Mouse (Mus musculus): ENCODE results near the gene Mdc1. TPM values are rescaled to one million over a fixed set of nuclear protein-coding genes. Genes with fewer than 3 reads are reported as not detected.
A peak's percentile ranks its signal among the peaks of the same experiment; 100 is the strongest.

Gene Mdc1
- polyA plus RNA-seq, 1 experiment from 2014 or later: 18.7 TPM

- Histone ChIP-seq H3K27ac (ENCODE audit: low read length) (no peak overlapping the region), H3K27me3 (ENCODE audit: control insufficient read depth, insufficient read depth, low read length) (no peaks in the 10 kb centered on the region), H3K9me3 (ENCODE audit: control insufficient read depth, low read depth, low read length) (no peaks in the 10 kb centered on the region), H3K4me2 (replicated peaks; ENCODE audit: low read depth, low read length) (no peak overlapping the region), H3K4me3 (ENCODE audit: low read depth, low read length) (no peak overlapping the region), H3K9ac (replicated peaks; ENCODE audit: low read depth, low read length) (no peak overlapping the region), H3K4me1 (ENCODE audit: control insufficient read depth, insufficient read depth, low read length) (peaks cover under 1% of the 10 kb centered on the region; the same call in 1 of the 2 replicates), H3K36me3 (ENCODE audit: control insufficient read depth, insufficient read depth, low read length) (no peaks in the 10 kb centered on the region)
- ATAC-seq (ENCODE audit: insufficient number of reproducible peaks, insufficient read depth, low FRiP score, low read depth): no peak
- 67% methylated on average over 9 of the region's 9 CpGs for WGBS
These were observed 33.2 kb upstream of the Mdc1 start for GRCm38 (mm10) chr17:35808073-35808472.

GRCm38 (mm10) chr17:35809395-35809794 lies 31.9 kb upstream of the Mdc1 start:
- no peaks in the 10 kb centered on the region for H3K27me3 ChIP-seq (ENCODE audit: control insufficient read depth, insufficient read depth, low read length)
- no peaks in the 10 kb centered on the region for H3K9me3 ChIP-seq (ENCODE audit: control insufficient read depth, low read depth, low read length)
- H3K27ac ChIP-seq (ENCODE audit: low read length): no peak overlapping the region
- peaks cover 10% of the 10 kb centered on the region; the same call in 1 of the 2 replicates for H3K4me1 ChIP-seq (ENCODE audit: control insufficient read depth, insufficient read depth, low read length)
- no peak for ATAC-seq (ENCODE audit: insufficient number of reproducible peaks, insufficient read depth, low FRiP score, low read depth)
- no peak overlapping the region for H3K4me3 ChIP-seq (ENCODE audit: low read depth, low read length)
- 91% methylated on average over 11 of the region's 11 CpGs for WGBS
- no peak overlapping the region for H3K4me2 ChIP-seq (replicated peaks; ENCODE audit: low read depth, low read length)
- no peaks in the 10 kb centered on the region for H3K36me3 ChIP-seq (ENCODE audit: control insufficient read depth, insufficient read depth, low read length)
- H3K9ac ChIP-seq (replicated peaks; ENCODE audit: low read depth, low read length): no peak overlapping the region

- Histone ChIP-seq H3K9ac (replicated peaks; ENCODE audit: low read depth, low read length) (no peak overlapping the region), H3K36me3 (ENCODE audit: control insufficient read depth, insufficient read depth, low read length) (no peaks in the 10 kb centered on the region), H3K4me3 (ENCODE audit: low read depth, low read length) (no peak overlapping the region), H3K4me2 (replicated peaks; ENCODE audit: low read depth, low read length) (no peak overlapping the region), H3K27ac (ENCODE audit: low read length) (no peak overlapping the region), H3K4me1 (ENCODE audit: control insufficient read depth, insufficient read depth, low read length) (peaks cover 20% of the 10 kb centered on the region; the same call in 1 of the 2 replicates), H3K27me3 (ENCODE audit: control insufficient read depth, insufficient read depth, low read length) (no peaks in the 10 kb centered on the region), H3K9me3 (ENCODE audit: control insufficient read depth, low read depth, low read length) (no peaks in the 10 kb centered on the region)
- no peak for ATAC-seq (ENCODE audit: insufficient number of reproducible peaks, insufficient read depth, low FRiP score, low read depth)
- WGBS: 79% methylated on average over 5 of the region's 5 CpGs
These were observed 30.2 kb upstream of the Mdc1 start for GRCm38 (mm10) chr17:35810900-35811648.

GRCm38 (mm10) chr17:35812307-35812706 lies 29.0 kb upstream of the Mdc1 start:
- Histone ChIP-seq H3K4me1 (ENCODE audit: control insufficient read depth, insufficient read depth, low read length) (peaks cover 25% of the 10 kb centered on the region; the same call in 1 of the 2 replicates), H3K9ac (replicated peaks; ENCODE audit: low read depth, low read length) (no peak overlapping the region), H3K27ac (ENCODE audit: low read length) (peak overlapping the region; percentile 46; the same call in 1 of the 2 replicates), H3K36me3 (ENCODE audit: control insufficient read depth, insufficient read depth, low read length) (no peaks in the 10 kb centered on the region), H3K9me3 (ENCODE audit: control insufficient read depth, low read depth, low read length) (no peaks in the 10 kb centered on the region), H3K4me2 (replicated peaks; ENCODE audit: low read depth, low read length) (no peak overlapping the region), H3K4me3 (ENCODE audit: low read depth, low read length) (no peak overlapping the region), H3K27me3 (ENCODE audit: control insufficient read depth, insufficient read depth, low read length) (no peaks in the 10 kb centered on the region)
- WGBS: 74% methylated on average over 5 of the region's 5 CpGs
- ATAC-seq (ENCODE audit: insufficient number of reproducible peaks, insufficient read depth, low FRiP score, low read depth): no peak

- H3K4me1 ChIP-seq (ENCODE audit: control insufficient read depth, insufficient read depth, low read length): peaks cover 25% of the 10 kb centered on the region; the same call in 1 of the 2 replicates
- 50% methylated on average over 6 of the region's 6 CpGs for WGBS
- H3K36me3 ChIP-seq (ENCODE audit: control insufficient read depth, insufficient read depth, low read length): no peaks in the 10 kb centered on the region
- no peak overlapping the region for H3K4me2 ChIP-seq (replicated peaks; ENCODE audit: low read depth, low read length)
- no peak overlapping the region for H3K9ac ChIP-seq (replicated peaks; ENCODE audit: low read depth, low read length)
- H3K9me3 ChIP-seq (ENCODE audit: control insufficient read depth, low read depth, low read length): no peaks in the 10 kb centered on the region
- no peak overlapping the region for H3K4me3 ChIP-seq (ENCODE audit: low read depth, low read length)
- ATAC-seq (ENCODE audit: insufficient number of reproducible peaks, insufficient read depth, low FRiP score, low read depth): 0 out of 2 replicates have a peak, but pooled peaks have one; percentile 5
- H3K27ac ChIP-seq (ENCODE audit: low read length): peak overlapping the region; percentile 46; the same call in 1 of the 2 replicates
- no peaks in the 10 kb centered on the region for H3K27me3 ChIP-seq (ENCODE audit: control insufficient read depth, insufficient read depth, low read length)
These were observed 28.6 kb upstream of the Mdc1 start for GRCm38 (mm10) chr17:35812736-35813135.

- Histone ChIP-seq H3K9me3 (ENCODE audit: control insufficient read depth, low read depth, low read length) (no peaks in the 10 kb centered on the region), H3K4me3 (ENCODE audit: low read depth, low read length) (no peak overlapping the region), H3K4me2 (replicated peaks; ENCODE audit: low read depth, low read length) (no peak overlapping the region), H3K36me3 (ENCODE audit: control insufficient read depth, insufficient read depth, low read length) (no peaks in the 10 kb centered on the region), H3K4me1 (ENCODE audit: control insufficient read depth, insufficient read depth, low read length) (peaks cover 25% of the 10 kb centered on the region; the same call in 1 of the 2 replicates), H3K27ac (ENCODE audit: low read length) (peak overlapping the region; percentile 46; the same call in 1 of the 2 replicates), H3K9ac (replicated peaks; ENCODE audit: low read depth, low read length) (no peak overlapping the region), H3K27me3 (ENCODE audit: control insufficient read depth, insufficient read depth, low read length) (no peaks in the 10 kb centered on the region)
- peak; percentile 72; the same call in 1 of the 2 replicates for ATAC-seq (ENCODE audit: insufficient number of reproducible peaks, insufficient read depth, low FRiP score, low read depth)
- 40% methylated on average over 7 of the region's 7 CpGs for WGBS
These were observed 28.1 kb upstream of the Mdc1 start for GRCm38 (mm10) chr17:35813245-35813647.

- H3K4me3 ChIP-seq (ENCODE audit: low read depth, low read length): no peak overlapping the region
- no peak overlapping the region for H3K9ac ChIP-seq (replicated peaks; ENCODE audit: low read depth, low read length)
- 66% methylated on average over 7 of the region's 7 CpGs for WGBS
- ATAC-seq (ENCODE audit: insufficient number of reproducible peaks, insufficient read depth, low FRiP score, low read depth): peak; percentile 33; the same call in 1 of the 2 replicates
- no peaks in the 10 kb centered on the region for H3K36me3 ChIP-seq (ENCODE audit: control insufficient read depth, insufficient read depth, low read length)
- no peaks in the 10 kb centered on the region for H3K9me3 ChIP-seq (ENCODE audit: control insufficient read depth, low read depth, low read length)
- H3K27me3 ChIP-seq (ENCODE audit: control insufficient read depth, insufficient read depth, low read length): no peaks in the 10 kb centered on the region
- H3K27ac ChIP-seq (ENCODE audit: low read length): peak overlapping the region; percentile 46; the same call in 1 of the 2 replicates
- H3K4me2 ChIP-seq (replicated peaks; ENCODE audit: low read depth, low read length): no peak overlapping the region
- H3K4me1 ChIP-seq (ENCODE audit: control insufficient read depth, insufficient read depth, low read length): peaks cover 25% of the 10 kb centered on the region; the same call in 1 of the 2 replicates
These were observed 27.7 kb upstream of the Mdc1 start for GRCm38 (mm10) chr17:35813653-35814052.

GRCm38 (mm10) chr17:35814678-35815077 lies 26.6 kb upstream of the Mdc1 start:
- Histone ChIP-seq H3K27ac (ENCODE audit: low read length) (peak overlapping the region; percentile 63; the same call in 1 of the 2 replicates), H3K4me3 (ENCODE audit: low read depth, low read length) (no peak overlapping the region), H3K27me3 (ENCODE audit: control insufficient read depth, insufficient read depth, low read length) (no peaks in the 10 kb centered on the region), H3K4me2 (replicated peaks; ENCODE audit: low read depth, low read length) (no peak overlapping the region), H3K9ac (replicated peaks; ENCODE audit: low read depth, low read length) (0 out of 2 replicates have a peak overlapping the region, but pooled peaks have one; percentile 10), H3K36me3 (ENCODE audit: control insufficient read depth, insufficient read depth, low read length) (no peaks in the 10 kb centered on the region), H3K4me1 (ENCODE audit: control insufficient read depth, insufficient read depth, low read length) (peaks cover 25% of the 10 kb centered on the region; the same call in 1 of the 2 replicates), H3K9me3 (ENCODE audit: control insufficient read depth, low read depth, low read length) (no peaks in the 10 kb centered on the region)
- no peak for ATAC-seq (ENCODE audit: insufficient number of reproducible peaks, insufficient read depth, low FRiP score, low read depth)
- WGBS: 28% methylated on average over 6 of the region's 6 CpGs
